Mouse (Mus musculus): ENCODE measurements at regions not wholly inside any gene's neighbourhood (a gene's known extent, or its start where the extent isn't known, plus 50 kb on each side); places are given as distances from the start of the nearest gene placed in this dataset.
"Not testable (repeated sequence)": the region's sequence is repeated elsewhere in the genome, so short reads cannot be mapped to it uniquely, and the experiment has no call there.

DNA sequence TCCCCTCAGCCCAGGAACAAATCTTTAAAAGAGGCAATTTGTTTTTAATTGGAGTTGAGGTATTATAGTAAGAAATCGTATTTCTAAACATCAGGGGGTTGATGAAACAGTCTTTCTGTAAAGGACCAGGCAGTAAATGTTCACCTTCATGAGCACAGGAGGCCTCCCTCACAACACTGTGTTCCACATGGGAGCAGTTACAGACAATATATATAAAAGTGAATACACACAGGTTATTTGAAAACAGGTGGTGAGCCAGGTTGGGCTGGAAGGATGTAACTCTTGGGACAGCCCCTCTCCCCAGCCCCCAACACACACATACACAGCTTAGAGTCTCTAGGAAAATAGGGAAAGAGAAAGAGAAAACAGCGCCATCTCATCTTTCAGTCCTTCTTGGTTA lies 105.8 kb upstream of the Dyrk2 start:
- no peak for ATAC-seq

DNA sequence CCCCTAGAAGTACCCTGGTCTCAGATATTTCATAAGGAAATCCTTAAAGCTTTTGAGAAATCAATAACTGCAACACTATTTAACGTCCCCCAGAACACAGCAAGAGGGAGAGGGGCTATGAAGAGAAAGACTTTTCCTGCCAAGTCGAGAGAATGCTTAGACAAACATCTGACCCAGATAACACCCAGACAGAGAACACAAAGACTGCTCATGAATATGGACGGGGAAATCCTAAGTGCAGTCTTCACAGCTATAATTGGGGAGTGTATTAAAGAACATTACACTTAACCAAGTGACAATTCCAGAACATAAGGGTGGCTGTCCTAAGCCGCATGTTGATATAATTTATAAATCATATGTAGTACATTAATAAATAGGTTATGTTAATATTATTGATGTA lies 103.3 kb upstream of the Dyrk2 start:
- ATAC-seq: no peak

DNA sequence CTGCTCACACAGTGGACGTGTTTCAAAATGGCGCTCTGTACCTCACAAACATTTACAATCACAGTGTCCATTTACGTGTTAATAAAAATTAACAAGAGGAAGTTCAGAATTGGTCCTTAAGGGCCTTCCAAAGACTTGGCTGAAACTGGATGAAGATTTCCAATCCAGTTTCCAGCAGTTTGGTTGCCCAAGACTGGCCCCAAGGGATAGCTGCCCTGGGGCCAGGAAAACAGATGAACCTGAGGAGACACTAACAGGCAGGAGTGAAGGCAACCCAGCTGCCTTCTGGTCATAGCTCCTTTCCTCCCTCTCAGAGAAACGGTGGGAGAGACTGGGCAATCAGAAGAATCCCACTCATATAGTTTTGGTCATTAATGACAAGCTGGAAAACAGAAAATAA lies 102.6 kb upstream of the Dyrk2 start:
- ATAC-seq: no peak

DNA sequence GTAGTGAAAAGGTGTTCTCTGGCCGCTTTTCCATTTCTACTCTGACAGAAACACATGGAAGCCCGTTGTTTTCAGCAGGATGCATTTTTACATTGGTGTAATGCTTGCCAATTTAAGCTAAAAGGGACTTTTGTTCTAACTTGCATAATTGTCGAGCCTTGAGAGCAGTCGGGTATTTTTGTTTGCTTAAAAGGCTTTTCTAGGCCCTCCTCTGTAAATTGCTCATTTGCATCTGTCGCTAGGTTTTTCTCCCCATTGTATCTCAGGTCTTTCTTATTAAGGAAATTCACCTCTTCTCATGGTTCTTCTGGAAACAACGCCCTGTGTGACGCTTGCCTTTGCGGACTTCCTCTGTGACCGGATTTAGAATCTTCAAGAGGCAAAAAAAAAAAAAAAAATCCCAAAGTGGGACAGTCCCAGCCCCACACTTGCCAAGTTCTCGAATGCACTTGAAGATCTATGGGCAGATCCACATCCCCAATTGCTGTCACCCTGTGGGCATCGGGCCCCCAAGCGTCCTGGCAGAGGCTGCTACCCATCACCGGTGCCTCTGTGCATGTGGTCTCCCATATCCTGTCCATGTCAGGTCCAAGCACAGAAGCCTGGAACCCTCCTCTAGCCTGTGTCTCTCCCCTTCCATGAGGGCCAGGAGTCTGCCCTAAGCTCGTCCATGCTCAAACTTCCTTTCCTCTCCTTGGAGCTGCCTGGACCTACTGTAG lies 100.6 kb upstream of the Dyrk2 start:
- peak; percentile 32 for ATAC-seq

- no peak for ATAC-seq
Observed at GRCm38 (mm10) chr10:118961713-118962181, 91.7 kb upstream of the Dyrk2 start.

- no peak for ATAC-seq
Observed at GRCm38 (mm10) chr10:118960076-118960475, 90.1 kb upstream of the Dyrk2 start.

GRCm38 (mm10) chr10:118959623-118960022 lies 89.6 kb upstream of the Dyrk2 start:
- ATAC-seq: no peak

DNA sequence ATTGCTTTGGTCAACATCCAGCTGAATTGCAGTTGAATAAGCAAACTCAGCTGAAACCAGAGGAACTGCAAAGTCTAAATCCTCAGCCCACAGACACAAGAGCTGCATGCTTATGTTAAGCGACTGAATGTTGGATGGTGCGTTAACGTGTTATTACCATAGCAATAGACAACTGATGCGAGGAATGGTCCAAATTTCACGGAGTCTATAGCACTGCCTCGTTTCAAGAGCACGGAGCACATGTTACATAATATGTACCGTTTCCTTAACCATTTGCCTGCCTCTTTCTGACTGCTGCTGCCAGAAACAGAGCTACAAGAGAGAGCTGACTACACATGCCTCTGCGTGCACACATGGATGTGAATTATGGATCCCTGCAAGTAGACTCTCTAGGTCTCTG lies 86.3 kb upstream of the Dyrk2 start:
- no peak for ATAC-seq

GRCm38 (mm10) chr10:118953440-118953839 lies 83.4 kb upstream of the Dyrk2 start:
- no peak for ATAC-seq

GRCm38 (mm10) chr10:118952756-118953155 lies 82.7 kb upstream of the Dyrk2 start:
- no peak for ATAC-seq

GRCm38 (mm10) chr10:118947724-118948123 lies 77.7 kb upstream of the Dyrk2 start:
- no peak for ATAC-seq

DNA sequence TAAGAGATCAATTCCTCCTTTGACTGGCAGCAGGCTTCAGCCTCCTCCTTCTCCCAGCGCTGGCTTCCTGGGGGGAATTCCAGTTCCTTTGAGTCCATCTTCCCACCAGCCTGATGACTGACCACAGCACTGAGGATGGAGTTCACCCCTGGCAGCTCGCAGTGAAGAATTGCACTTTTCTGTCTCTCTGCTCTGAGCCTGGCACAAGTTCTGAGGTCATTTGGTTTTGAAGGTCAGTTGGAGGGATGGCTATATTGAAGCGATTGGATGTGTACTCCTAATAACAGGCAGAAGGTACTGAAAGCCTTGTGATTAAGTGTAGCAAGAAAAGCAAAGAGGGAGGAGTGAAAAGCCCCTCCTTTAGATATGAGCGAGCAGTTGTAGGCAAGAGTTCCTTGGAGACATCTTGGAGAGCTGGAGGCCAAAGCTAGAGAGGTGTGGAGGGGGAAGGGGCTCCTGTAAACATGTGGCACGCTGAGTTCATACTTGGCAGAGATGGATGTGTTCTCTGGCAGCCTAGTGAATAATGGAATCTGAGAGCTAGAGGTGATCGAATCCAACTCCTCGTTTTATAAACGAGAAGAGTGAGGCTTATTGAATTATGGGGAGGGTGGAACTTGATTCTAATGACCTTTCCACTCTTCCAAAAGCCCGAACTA lies 77.1 kb upstream of the Dyrk2 start:
- ATAC-seq: no peak

GRCm38 (mm10) chr10:118927316-118927715 lies 57.3 kb upstream of the Dyrk2 start:
- ATAC-seq: no peak

GRCm38 (mm10) chr10:118923473-118924185 lies 53.6 kb upstream of the Dyrk2 start:
- no peak for ATAC-seq

DNA sequence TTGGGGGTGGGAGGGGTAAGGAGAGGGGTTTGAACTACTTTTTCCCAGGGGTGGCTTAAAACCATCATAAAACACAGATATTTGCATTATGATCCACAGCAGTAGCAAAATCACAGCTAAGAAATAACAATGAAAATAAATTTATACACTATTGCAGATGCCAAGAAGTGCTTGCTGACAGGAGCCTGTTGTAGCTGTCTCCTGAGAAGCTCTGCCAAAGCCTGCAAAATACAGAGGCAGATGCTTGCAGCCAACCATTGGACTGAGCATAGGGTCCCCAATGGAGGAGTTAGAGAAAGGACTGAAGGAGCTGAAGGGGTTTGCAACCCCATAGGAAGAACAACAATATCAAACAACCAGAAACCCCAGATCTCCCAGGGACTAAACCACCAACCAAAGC lies 52.1 kb upstream of the Dyrk2 start:
- not testable (repeated sequence) for ATAC-seq
